Mouse (Mus musculus): ENCODE results near the gene Abca1. TPM values are rescaled to one million over a fixed set of nuclear protein-coding genes. Genes with fewer than 3 reads are reported as not detected.
A peak's percentile ranks its signal among the peaks of the same experiment; 100 is the strongest.

The Abca1 gene
- polyA plus RNA-seq, 1 experiment = 22.3 TPM

DNA sequence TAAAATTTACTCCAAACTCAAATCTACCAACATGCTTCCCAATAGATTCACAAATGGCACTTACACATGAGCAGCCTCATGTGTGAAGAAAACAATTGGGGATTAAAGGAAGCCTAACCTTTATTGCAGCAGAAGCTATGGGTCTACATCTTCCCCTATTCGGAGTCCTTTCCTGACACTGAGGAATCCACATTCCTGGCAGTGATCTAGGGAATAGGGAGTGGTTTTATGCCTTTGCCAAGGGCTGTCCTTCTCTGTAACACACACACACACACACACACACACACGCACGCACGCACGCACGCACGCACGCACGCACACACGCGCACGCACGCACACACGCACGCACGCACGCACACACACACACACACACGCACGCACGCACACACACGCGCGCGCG, 5.5 kb upstream of the Abca1 start:
- no peaks in the 10 kb centered on the region for H3K4me1 ChIP-seq (ENCODE audit: control insufficient read depth, insufficient read depth, insufficient read length, low read length)
- no peak overlapping the region for H3K4me3 ChIP-seq (ENCODE audit: insufficient read depth, low read depth, low read length)
- H3K27ac ChIP-seq (replicated peaks; ENCODE audit: low read depth, low read length) = no peak overlapping the region

DNA sequence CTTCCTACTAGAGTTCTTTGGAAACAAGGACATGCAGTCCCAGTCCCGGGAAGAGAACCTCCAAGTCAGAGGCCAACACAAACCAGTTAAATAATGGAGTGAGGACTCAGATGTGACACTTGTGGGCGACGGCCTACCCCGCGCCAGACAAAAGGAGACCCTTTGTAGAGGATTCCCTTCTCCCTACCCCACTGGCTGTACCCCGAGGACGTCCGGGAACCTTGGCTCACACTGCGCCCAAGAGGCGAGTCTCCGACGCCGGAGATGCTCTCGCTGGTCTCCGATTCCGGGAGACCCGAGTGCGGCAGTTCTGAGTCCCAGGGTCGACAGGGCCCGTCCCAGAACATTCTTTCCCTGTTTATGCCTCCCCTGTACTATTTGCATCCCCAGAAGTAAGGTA, 519 bp downstream of the Abca1 start:
- Histone ChIP-seq H3K4me1 (ENCODE audit: control insufficient read depth, insufficient read depth, insufficient read length, low read length) (peaks cover 11% of the 10 kb centered on the region), H3K4me3 (ENCODE audit: insufficient read depth, low read depth, low read length) (peak overlapping the region; percentile 96), H3K27ac (replicated peaks; ENCODE audit: low read depth, low read length) (peak overlapping the region; percentile 71)

GRCm38 (mm10) chr4:53158634-53159033, 1.1 kb downstream of the Abca1 start:
- H3K27ac ChIP-seq (replicated peaks; ENCODE audit: low read depth, low read length) = peak overlapping the region; percentile 71
- peaks cover 13% of the 10 kb centered on the region for H3K4me1 ChIP-seq (ENCODE audit: control insufficient read depth, insufficient read depth, insufficient read length, low read length)

DNA sequence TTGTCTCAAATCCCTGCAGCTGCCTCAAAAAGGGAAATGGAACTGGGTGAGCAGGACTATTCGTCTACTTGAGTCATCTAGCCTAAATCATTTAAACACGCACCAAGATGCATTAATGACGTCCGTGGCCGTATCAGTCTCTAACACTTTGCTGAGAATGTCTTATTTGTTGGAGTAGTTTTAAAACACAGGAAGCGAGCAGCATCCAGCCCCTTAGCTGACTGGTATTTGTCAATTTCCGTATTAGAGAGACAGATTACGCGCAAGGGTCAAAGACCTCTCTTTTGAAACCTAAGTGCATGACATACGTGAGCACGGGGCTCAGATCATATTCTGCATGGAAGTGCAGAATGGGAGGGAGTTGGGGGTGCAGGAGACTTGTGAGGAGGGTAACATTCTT, 4.2 kb downstream of the Abca1 start:
- Histone ChIP-seq H3K4me3 (ENCODE audit: insufficient read depth, low read depth, low read length) (no peak overlapping the region), H3K4me1 (ENCODE audit: control insufficient read depth, insufficient read depth, insufficient read length, low read length) (peaks cover 26% of the 10 kb centered on the region), H3K27ac (replicated peaks; ENCODE audit: low read depth, low read length) (peak overlapping the region; percentile 31)

More at GRCm38 (mm10) chr4:53158634-53159033, 1.1 kb downstream of the Abca1 start:
- H3K4me3 ChIP-seq (ENCODE audit: insufficient read depth, low read depth, low read length) = peak overlapping the region; percentile 96

DNA sequence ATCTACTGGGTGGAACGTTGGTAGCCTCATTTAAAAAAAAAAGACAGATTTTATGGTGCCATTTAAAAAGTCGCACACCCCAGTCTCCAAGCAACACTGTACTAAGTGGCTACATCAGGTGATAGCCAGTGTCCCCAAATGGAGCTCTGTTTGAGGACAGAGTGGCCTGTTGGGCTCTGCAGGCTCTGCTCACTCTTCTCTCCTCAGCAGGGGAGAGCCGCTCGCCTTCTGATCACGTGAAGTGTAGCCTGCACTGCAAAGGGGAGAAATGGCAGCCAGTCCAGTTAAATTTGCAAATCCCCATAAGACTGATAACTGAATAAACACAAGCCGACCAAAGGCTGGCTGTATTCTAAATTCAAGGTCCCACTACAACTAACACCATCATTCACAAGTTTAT, 6.0 kb downstream of the Abca1 start:
- peaks cover 39% of the 10 kb centered on the region for H3K4me1 ChIP-seq (ENCODE audit: control insufficient read depth, insufficient read depth, insufficient read length, low read length)
- H3K4me3 ChIP-seq (ENCODE audit: insufficient read depth, low read depth, low read length) = no peak overlapping the region
- no peak overlapping the region for H3K27ac ChIP-seq (replicated peaks; ENCODE audit: low read depth, low read length)

- peaks cover 39% of the 10 kb centered on the region for H3K4me1 ChIP-seq (ENCODE audit: control insufficient read depth, insufficient read depth, insufficient read length, low read length)
- H3K4me3 ChIP-seq (ENCODE audit: insufficient read depth, low read depth, low read length) = no peak overlapping the region
- H3K27ac ChIP-seq (replicated peaks; ENCODE audit: low read depth, low read length) = peak overlapping the region; percentile 57
Observed at GRCm38 (mm10) chr4:53153061-53153460, 6.6 kb downstream of the Abca1 start.

DNA sequence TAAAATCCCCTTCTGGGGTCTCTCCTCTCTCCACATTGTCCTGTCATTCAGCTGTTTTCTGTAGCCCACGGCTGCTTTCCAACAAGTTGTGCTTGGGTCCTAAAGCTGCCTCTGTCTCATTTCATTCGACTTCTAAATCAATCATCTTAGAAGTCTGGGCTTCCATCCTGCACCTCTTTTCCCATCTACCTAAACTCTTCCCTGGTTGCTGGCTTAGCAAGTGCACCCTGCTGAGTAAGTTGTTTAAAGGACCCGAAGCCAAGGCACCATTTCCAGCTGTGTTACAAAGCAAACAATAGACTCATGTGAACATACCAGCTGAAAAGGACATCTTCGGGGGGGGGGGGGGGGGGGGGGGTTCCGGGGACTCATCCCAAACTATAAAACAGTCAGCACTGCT, 7.0 kb downstream of the Abca1 start:
- H3K4me1 ChIP-seq (ENCODE audit: control insufficient read depth, insufficient read depth, insufficient read length, low read length) = peaks cover 37% of the 10 kb centered on the region
- H3K4me3 ChIP-seq (ENCODE audit: insufficient read depth, low read depth, low read length) = no peak overlapping the region
- peak overlapping the region; percentile 23 for H3K27ac ChIP-seq (replicated peaks; ENCODE audit: low read depth, low read length)

GRCm38 (mm10) chr4:53150516-53150915, 9.2 kb downstream of the Abca1 start:
- H3K4me3 ChIP-seq (ENCODE audit: insufficient read depth, low read depth, low read length) = no peak overlapping the region
- peaks cover 53% of the 10 kb centered on the region for H3K4me1 ChIP-seq (ENCODE audit: control insufficient read depth, insufficient read depth, insufficient read length, low read length)
- H3K27ac ChIP-seq (replicated peaks; ENCODE audit: low read depth, low read length) = 0 out of 2 replicates have a peak overlapping the region, but pooled peaks have one; percentile 33

DNA sequence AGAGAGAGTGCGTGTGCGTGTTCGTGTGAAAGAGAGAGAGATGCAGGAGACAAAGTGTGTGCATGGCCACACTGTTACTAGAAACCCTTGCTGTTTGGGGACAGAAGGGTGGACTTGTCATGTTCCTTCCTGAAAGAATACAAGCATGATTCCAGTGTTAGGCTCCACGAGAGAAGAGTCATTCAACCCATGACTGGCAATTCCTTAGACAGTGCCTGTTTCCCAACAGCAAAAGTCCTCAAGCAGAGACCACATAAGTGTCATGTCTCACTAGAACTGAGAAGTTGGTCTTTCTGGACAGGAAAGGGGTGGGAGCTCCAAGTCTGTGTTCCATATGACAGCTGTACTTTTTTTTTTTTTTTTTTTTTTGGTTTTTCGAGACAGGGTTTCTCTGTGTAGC, 10.1 kb downstream of the Abca1 start:
- Histone ChIP-seq H3K27ac (replicated peaks; ENCODE audit: low read depth, low read length) (peak overlapping the region; percentile 10; the same call in 1 of the 2 replicates), H3K4me1 (ENCODE audit: control insufficient read depth, insufficient read depth, insufficient read length, low read length) (peaks cover 47% of the 10 kb centered on the region)

GRCm38 (mm10) chr4:53148817-53149216, 10.9 kb downstream of the Abca1 start:
- no peak overlapping the region for H3K4me3 ChIP-seq (ENCODE audit: insufficient read depth, low read depth, low read length)
- H3K4me1 ChIP-seq (ENCODE audit: control insufficient read depth, insufficient read depth, insufficient read length, low read length) = peaks cover 50% of the 10 kb centered on the region
- no peak overlapping the region; the same call in 1 of the 2 replicates for H3K27ac ChIP-seq (replicated peaks; ENCODE audit: low read depth, low read length)

More for the DNA sequence above, 10.1 kb downstream of the Abca1 start:
- H3K4me3 ChIP-seq (ENCODE audit: insufficient read depth, low read depth, low read length) = no peak overlapping the region

DNA sequence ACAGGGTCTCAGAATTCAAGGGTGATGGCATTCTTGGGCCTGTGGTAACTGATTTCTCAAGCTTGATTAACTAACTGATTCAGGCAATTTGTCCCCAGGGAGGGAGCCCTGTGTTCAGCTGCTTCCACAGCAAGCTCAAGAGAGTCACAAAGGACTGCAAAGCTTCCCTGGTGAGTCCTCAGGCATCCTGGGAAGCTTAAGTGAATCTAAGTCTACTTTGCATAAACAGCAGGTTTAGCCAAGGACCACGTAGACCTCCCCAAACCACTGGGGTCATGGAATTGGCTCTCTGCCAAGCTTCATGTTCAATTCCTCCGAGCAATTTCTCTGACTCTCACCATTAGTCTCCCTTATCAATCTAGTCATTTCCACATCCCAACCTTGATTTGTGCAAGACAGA, 12.2 kb downstream of the Abca1 start:
- peak overlapping the region; percentile 85 for H3K27ac ChIP-seq (replicated peaks; ENCODE audit: low read depth, low read length)
- H3K4me1 ChIP-seq (ENCODE audit: control insufficient read depth, insufficient read depth, insufficient read length, low read length) = peaks cover 43% of the 10 kb centered on the region
- no peak overlapping the region for H3K4me3 ChIP-seq (ENCODE audit: insufficient read depth, low read depth, low read length)

- H3K4me3 ChIP-seq (ENCODE audit: insufficient read depth, low read depth, low read length) = no peak overlapping the region
- peaks cover 42% of the 10 kb centered on the region for H3K4me1 ChIP-seq (ENCODE audit: control insufficient read depth, insufficient read depth, insufficient read length, low read length)
- peak overlapping the region; percentile 85 for H3K27ac ChIP-seq (replicated peaks; ENCODE audit: low read depth, low read length)
Observed at GRCm38 (mm10) chr4:53147046-53147445, 12.6 kb downstream of the Abca1 start.

GRCm38 (mm10) chr4:53146227-53146949, 13.3 kb downstream of the Abca1 start:
- peak overlapping the region; percentile 84 for H3K27ac ChIP-seq (replicated peaks; ENCODE audit: low read depth, low read length)
- H3K4me3 ChIP-seq (ENCODE audit: insufficient read depth, low read depth, low read length) = no peak overlapping the region
- H3K4me1 ChIP-seq (ENCODE audit: control insufficient read depth, insufficient read depth, insufficient read length, low read length) = peaks cover 40% of the 10 kb centered on the region

DNA sequence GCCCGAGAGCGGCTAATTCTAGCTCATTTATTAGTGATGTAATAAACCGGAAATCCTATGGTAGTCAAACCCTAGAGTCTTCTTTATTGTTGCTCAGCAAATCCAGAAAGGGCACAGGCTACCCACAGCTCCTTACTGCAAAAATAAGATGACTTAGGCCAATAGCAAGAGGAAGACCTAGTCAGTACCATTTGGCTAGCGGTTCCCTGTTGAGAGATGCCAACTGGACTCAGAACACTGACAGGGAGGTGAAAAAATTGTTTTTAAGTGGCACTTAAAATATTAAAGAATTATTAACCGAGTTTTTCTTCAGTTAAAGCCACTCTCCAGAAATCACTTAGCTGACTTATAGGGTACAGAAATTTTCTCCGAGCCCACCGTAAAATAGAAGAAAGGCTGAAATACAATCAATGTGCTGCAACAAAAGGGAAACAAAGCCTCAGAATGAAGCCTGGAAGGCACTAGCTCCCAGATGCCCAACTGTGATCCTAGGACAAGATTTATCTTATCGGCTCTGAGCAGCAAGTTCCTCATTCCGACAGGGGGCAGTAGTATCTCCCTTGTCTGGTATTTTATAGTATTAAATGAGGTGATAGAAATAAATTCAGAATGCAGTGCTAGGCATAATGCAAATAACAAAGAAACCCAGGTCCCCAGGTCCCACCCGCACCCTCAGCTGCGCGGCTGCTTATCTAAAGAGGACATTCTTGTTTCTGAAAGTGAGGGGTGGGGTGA, 14.1 kb downstream of the Abca1 start:
- peaks cover 37% of the 10 kb centered on the region for H3K4me1 ChIP-seq (ENCODE audit: control insufficient read depth, insufficient read depth, insufficient read length, low read length)
- H3K27ac ChIP-seq (replicated peaks; ENCODE audit: low read depth, low read length) = no peak overlapping the region
- H3K4me3 ChIP-seq (ENCODE audit: insufficient read depth, low read depth, low read length) = no peak overlapping the region

DNA sequence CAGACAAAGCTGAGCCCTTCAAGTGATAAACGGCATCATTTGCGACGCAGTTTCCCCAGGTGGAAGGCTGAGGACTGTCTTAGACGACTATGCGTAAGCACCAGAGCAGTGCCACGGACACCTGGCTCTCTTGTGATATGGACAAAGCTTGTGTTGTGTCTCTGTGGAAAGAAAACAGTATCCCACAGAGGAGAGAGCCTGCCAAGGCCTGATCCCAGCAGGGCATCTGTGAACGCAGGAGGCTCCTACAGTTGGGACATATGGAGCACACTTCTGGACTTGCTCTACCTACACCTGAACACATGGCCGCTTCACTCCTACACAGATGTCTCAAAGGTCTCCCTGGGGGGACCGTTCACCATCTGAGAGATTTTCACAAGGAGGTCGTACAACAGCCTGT, 15.1 kb downstream of the Abca1 start:
- Histone ChIP-seq H3K4me3 (ENCODE audit: insufficient read depth, low read depth, low read length) (no peak overlapping the region), H3K27ac (replicated peaks; ENCODE audit: low read depth, low read length) (0 out of 2 replicates have a peak overlapping the region, but pooled peaks have one; percentile 10), H3K4me1 (ENCODE audit: control insufficient read depth, insufficient read depth, insufficient read length, low read length) (peaks cover 35% of the 10 kb centered on the region)

Data from brown adipose tissue, adult 24 weeks (tissue).